Mouse (Mus musculus): ENCODE measurements around the gene Onecut3. TPM values are rescaled to one million over a fixed set of nuclear protein-coding genes. Genes with fewer than 3 reads are reported as not detected.

Gene Onecut3
- polyA plus RNA-seq, 1 experiment from 2014 or later = 0.10 TPM

- ATAC-seq (ENCODE audit: insufficient number of reproducible peaks, insufficient read depth, low FRiP score, low TSS enrichment) = no peak
- WGBS = 2% methylated on average over 7 of the region's 9 CpGs
- Histone ChIP-seq H3K4me3 (no peak overlapping the region), H3K4me2 (replicated peaks) (no peak overlapping the region), H3K36me3 (no peaks in the 10 kb centered on the region), H3K27me3 (peaks cover 83% of the 10 kb centered on the region), H3K9me3 (no peaks in the 10 kb centered on the region), H3K9ac (no peak overlapping the region), H3K4me1 (peaks cover 3% of the 10 kb centered on the region; the same call in 1 of the 2 replicates), H3K27ac (no peak overlapping the region)
These were observed 10.1 kb downstream of the Onecut3 start for GRCm38 (mm10) chr10:80504724-80505123.

DNA sequence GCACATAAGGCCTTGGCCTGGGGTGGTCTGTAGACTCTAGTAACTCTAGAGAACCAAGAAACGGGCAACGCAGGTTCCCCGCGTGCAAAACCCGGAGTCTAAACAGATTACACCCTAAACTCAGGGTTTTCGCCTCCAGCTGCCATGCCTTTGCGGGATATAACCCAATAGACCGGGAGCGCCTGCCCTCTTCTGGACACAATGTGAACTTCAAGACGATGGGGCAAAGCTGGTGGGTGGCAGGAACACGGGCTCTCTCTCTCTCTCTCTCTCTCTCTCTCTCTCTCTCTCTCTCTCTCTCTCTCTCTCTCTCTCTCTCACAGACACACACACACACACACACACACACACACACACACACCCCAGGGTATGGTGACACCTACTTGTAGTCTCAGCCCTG, 11.6 kb downstream of the Onecut3 start:
- peaks cover 3% of the 10 kb centered on the region; the same call in 1 of the 2 replicates for H3K4me1 ChIP-seq

GRCm38 (mm10) chr10:80509412-80510272, 15.0 kb downstream of the Onecut3 start:
- peaks cover 74% of the 10 kb centered on the region for H3K27me3 ChIP-seq
- no peak overlapping the region for H3K9ac ChIP-seq
- no peaks in the 10 kb centered on the region for H3K9me3 ChIP-seq
- no peak overlapping the region for H3K27ac ChIP-seq
- H3K4me1 ChIP-seq = peaks cover 3% of the 10 kb centered on the region; the same call in 1 of the 2 replicates
- ATAC-seq (ENCODE audit: insufficient number of reproducible peaks, insufficient read depth, low FRiP score, low TSS enrichment) = 0 out of 2 replicates have a peak, but pooled peaks have one; percentile 39
- 8% methylated on average over 20 of the region's 20 CpGs for WGBS
- peak overlapping the region; percentile 27 for H3K4me3 ChIP-seq
- no peaks in the 10 kb centered on the region for H3K36me3 ChIP-seq
- H3K4me2 ChIP-seq (replicated peaks) = peak overlapping the region; percentile 48

More for the DNA sequence above, 11.6 kb downstream of the Onecut3 start:
- H3K9me3 ChIP-seq = no peaks in the 10 kb centered on the region
- no peak overlapping the region for H3K4me3 ChIP-seq
- H3K27ac ChIP-seq = no peak overlapping the region
- peaks cover 78% of the 10 kb centered on the region for H3K27me3 ChIP-seq
- no peak overlapping the region for H3K9ac ChIP-seq
- no peak for ATAC-seq (ENCODE audit: insufficient number of reproducible peaks, insufficient read depth, low FRiP score, low TSS enrichment)
- WGBS = 1% methylated on average over 11 of the region's 11 CpGs
- H3K36me3 ChIP-seq = no peaks in the 10 kb centered on the region
- no peak overlapping the region for H3K4me2 ChIP-seq (replicated peaks)

DNA sequence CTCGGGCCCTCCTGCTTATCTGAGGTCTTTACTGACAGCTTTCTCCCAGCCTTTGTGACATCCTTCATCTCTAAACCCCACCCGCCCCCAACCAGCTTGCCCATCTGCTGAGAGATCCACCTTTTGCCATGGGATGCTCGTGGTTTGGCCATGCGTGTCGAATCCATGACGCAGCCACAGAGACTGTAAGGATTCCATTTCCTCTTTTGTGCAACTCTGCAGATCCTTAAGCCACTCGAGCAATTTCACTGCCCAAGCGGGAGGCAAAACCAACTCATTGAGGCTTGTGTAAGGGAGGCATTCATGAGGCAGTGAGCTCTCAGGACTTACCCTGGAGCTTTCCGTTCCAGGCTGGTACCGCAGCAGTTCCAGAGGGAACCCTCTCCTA, 15.6 kb downstream of the Onecut3 start:
- 43% methylated on average over 10 of the region's 10 CpGs for WGBS
- 0 out of 2 replicates have a peak overlapping the region, but pooled peaks have one; percentile 48 for H3K4me2 ChIP-seq (replicated peaks)
- no peak overlapping the region for H3K27ac ChIP-seq
- peaks cover 74% of the 10 kb centered on the region for H3K27me3 ChIP-seq
- H3K9me3 ChIP-seq = no peaks in the 10 kb centered on the region
- no peaks in the 10 kb centered on the region for H3K36me3 ChIP-seq
- H3K9ac ChIP-seq = peak overlapping the region; percentile 11
- H3K4me3 ChIP-seq = no peak overlapping the region
- H3K4me1 ChIP-seq = peaks cover 3% of the 10 kb centered on the region; the same call in 1 of the 2 replicates
- no peak for ATAC-seq (ENCODE audit: insufficient number of reproducible peaks, insufficient read depth, low FRiP score, low TSS enrichment)

DNA sequence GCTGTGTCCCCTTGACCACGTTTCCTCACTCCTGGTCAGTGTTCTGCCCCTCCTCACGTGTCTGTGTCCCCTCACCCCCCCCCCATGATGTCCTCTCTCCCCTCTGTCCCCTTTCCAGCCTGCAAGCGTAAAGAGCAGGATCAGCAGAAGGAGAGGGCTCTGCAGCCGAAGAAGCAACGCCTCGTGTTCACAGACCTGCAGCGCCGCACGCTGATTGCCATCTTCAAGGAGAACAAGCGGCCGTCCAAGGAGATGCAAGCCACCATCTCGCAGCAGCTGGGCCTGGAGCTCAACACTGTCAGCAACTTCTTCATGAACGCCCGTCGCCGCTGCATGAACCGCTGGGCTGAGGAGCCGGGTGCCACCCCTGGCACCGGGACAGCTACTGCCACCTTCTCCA, 19.1 kb downstream of the Onecut3 start:
- H3K9me3 ChIP-seq = no peaks in the 10 kb centered on the region
- H3K4me1 ChIP-seq = peaks cover 3% of the 10 kb centered on the region; the same call in 1 of the 2 replicates
- no peaks in the 10 kb centered on the region for H3K36me3 ChIP-seq
- H3K27ac ChIP-seq = no peak overlapping the region
- H3K9ac ChIP-seq = no peak overlapping the region
- H3K4me2 ChIP-seq (replicated peaks) = peak overlapping the region; percentile 30
- no peak for ATAC-seq (ENCODE audit: insufficient number of reproducible peaks, insufficient read depth, low FRiP score, low TSS enrichment)
- H3K4me3 ChIP-seq = 0 out of 2 replicates have a peak overlapping the region, but pooled peaks have one; percentile 5
- 9% methylated on average over 19 of the region's 19 CpGs for WGBS
- H3K27me3 ChIP-seq = peaks cover 54% of the 10 kb centered on the region

DNA sequence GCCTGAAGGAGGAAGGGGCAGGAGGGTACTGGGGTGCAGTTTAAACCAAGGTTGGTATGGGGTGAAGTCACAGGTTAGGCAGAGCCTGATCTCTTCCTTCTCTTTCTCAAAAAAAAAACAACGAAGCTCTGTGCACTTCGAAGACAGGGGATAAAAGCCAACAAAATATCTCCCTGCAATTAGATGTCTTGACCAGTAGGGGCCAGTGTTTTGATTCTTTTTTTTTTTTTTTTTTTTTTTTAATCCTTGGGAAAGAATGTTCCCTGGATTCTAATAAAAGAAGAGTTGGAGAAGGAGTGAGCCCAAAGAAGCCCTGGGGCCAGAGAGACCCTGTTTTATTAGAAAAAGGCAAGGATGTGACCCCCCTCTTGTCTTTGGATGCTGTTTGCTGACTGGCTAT, 24.7 kb downstream of the Onecut3 start:
- Histone ChIP-seq H3K4me1 (no peaks in the 10 kb centered on the region), H3K27me3 (peaks cover 15% of the 10 kb centered on the region), H3K9ac (no peak overlapping the region), H3K9me3 (peaks cover 5% of the 10 kb centered on the region; the same call in 1 of the 2 replicates), H3K4me3 (no peak overlapping the region), H3K4me2 (replicated peaks) (no peak overlapping the region), H3K27ac (no peak overlapping the region), H3K36me3 (no peaks in the 10 kb centered on the region)
- 62% methylated on average over 2 of the region's 2 CpGs for WGBS
- no peak for ATAC-seq (ENCODE audit: insufficient number of reproducible peaks, insufficient read depth, low FRiP score, low TSS enrichment)

DNA sequence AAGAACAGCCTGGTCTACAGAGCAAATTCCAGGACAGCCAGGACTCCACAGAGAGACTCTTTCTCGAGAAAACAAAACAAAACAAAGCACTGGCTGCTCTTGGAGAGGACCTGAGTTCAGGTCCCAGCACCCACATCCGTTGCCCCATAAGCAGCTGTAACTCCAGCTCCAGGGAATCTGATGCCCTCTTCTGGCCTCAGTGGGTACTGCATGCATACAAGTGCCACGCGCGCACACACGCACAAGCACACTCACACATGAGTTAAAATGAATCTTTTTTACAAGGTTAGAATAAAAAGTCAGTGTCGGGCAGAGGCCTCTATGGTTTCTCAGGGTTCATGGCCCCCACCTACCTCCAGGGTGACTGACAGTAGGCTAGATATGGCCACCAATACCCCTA, 28.7 kb downstream of the Onecut3 start:
- no peak for ATAC-seq (ENCODE audit: insufficient number of reproducible peaks, insufficient read depth, low FRiP score, low TSS enrichment)
- H3K4me1 ChIP-seq = no peaks in the 10 kb centered on the region
- H3K4me2 ChIP-seq (replicated peaks) = no peak overlapping the region
- no peak overlapping the region for H3K27ac ChIP-seq
- H3K27me3 ChIP-seq = peaks cover 5% of the 10 kb centered on the region
- 90% methylated on average over 7 of the region's 7 CpGs for WGBS
- peaks cover 5% of the 10 kb centered on the region; the same call in 1 of the 2 replicates for H3K9me3 ChIP-seq
- no peak overlapping the region for H3K9ac ChIP-seq
- no peaks in the 10 kb centered on the region for H3K36me3 ChIP-seq
- H3K4me3 ChIP-seq = no peak overlapping the region

DNA sequence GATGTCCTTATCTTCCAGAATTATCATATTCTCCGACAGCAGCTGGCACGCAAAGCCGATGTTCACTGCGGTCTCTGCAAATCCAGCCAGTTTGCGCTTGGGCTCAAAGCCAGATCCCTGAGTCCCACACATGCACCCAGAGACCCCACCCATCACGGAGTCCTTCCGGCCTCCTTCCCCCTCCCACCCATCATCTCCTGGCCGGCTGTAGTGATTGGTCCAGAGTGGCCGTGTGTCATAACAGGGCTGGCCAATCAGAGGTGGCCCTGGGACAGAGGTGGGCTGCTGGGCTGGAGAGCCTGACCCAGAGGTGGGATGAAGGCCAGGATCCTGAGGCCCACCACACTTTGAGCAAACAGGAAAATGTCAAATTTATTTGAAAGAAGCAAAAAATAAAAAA, 31.5 kb downstream of the Onecut3 start:
- peak; percentile 77 for ATAC-seq (ENCODE audit: insufficient number of reproducible peaks, insufficient read depth, low FRiP score, low TSS enrichment)
- no peak overlapping the region for H3K4me3 ChIP-seq
- no peak overlapping the region for H3K27ac ChIP-seq
- no peaks in the 10 kb centered on the region for H3K36me3 ChIP-seq
- H3K9me3 ChIP-seq = peaks cover 5% of the 10 kb centered on the region; the same call in 1 of the 2 replicates
- H3K27me3 ChIP-seq = peaks cover 9% of the 10 kb centered on the region
- H3K9ac ChIP-seq = no peak overlapping the region
- no peaks in the 10 kb centered on the region for H3K4me1 ChIP-seq
- H3K4me2 ChIP-seq (replicated peaks) = peak overlapping the region; percentile 16; the same call in 1 of the 2 replicates
- 31% methylated on average over 9 of the region's 9 CpGs for WGBS

- H3K9ac ChIP-seq = no peak overlapping the region
- ATAC-seq (ENCODE audit: insufficient number of reproducible peaks, insufficient read depth, low FRiP score, low TSS enrichment) = no peak
- no peak overlapping the region for H3K4me2 ChIP-seq (replicated peaks)
- H3K27ac ChIP-seq = no peak overlapping the region
- 0 out of 2 replicates have a peak, but pooled peaks cover 5% of the 10 kb centered on the region for H3K4me1 ChIP-seq
- peaks cover 39% of the 10 kb centered on the region for H3K27me3 ChIP-seq
- no peak overlapping the region for H3K4me3 ChIP-seq
- H3K36me3 ChIP-seq = no peaks in the 10 kb centered on the region
- H3K9me3 ChIP-seq = no peaks in the 10 kb centered on the region
- 83% methylated on average over 11 of the region's 11 CpGs for WGBS
These were observed 38.1 kb downstream of the Onecut3 start for GRCm38 (mm10) chr10:80532783-80533182.

DNA sequence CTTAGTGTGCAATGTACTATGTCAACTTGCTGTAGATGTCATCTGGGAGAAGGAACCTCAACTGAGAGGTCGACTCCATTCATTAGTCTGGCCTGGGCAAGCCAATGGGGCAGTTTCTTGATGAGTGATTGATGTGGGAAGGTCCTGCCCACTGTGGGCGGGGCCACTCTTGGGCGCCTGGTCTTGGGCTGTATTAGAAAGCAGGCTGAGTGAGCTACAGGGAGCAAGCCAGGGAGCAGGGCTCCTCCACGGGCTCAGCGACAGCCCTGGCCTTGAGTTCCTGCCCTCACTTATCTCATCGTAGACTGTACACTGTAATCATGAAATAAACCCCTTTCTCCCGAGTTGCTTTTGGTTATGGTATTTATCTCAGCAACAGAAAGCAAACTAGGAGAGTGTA, 39.1 kb downstream of the Onecut3 start:
- H3K27ac ChIP-seq = no peak overlapping the region
- 14% methylated on average over 7 of the region's 7 CpGs for WGBS
- H3K9ac ChIP-seq = no peak overlapping the region
- no peak overlapping the region for H3K4me3 ChIP-seq
- no peaks in the 10 kb centered on the region for H3K36me3 ChIP-seq
- ATAC-seq (ENCODE audit: insufficient number of reproducible peaks, insufficient read depth, low FRiP score, low TSS enrichment) = no peak
- no peak overlapping the region for H3K4me2 ChIP-seq (replicated peaks)
- peaks cover 43% of the 10 kb centered on the region for H3K27me3 ChIP-seq
- H3K9me3 ChIP-seq = no peaks in the 10 kb centered on the region
- peaks cover 6% of the 10 kb centered on the region; the same call in 1 of the 2 replicates for H3K4me1 ChIP-seq

- H3K36me3 ChIP-seq = no peaks in the 10 kb centered on the region
- H3K27me3 ChIP-seq = peaks cover 48% of the 10 kb centered on the region
- H3K4me3 ChIP-seq = no peak overlapping the region
- WGBS = 11% methylated on average over 14 of the region's 14 CpGs
- H3K27ac ChIP-seq = no peak overlapping the region
- H3K9me3 ChIP-seq = no peaks in the 10 kb centered on the region
- 0 out of 2 replicates have a peak overlapping the region, but pooled peaks have one; percentile 15 for H3K9ac ChIP-seq
- no peak for ATAC-seq (ENCODE audit: insufficient number of reproducible peaks, insufficient read depth, low FRiP score, low TSS enrichment)
- peak overlapping the region; percentile 18; the same call in 1 of the 2 replicates for H3K4me2 ChIP-seq (replicated peaks)
- H3K4me1 ChIP-seq = peaks cover 10% of the 10 kb centered on the region
These were observed 40.4 kb downstream of the Onecut3 start for GRCm38 (mm10) chr10:80535071-80535470.

- Histone ChIP-seq H3K4me2 (replicated peaks) (peak overlapping the region; percentile 18; the same call in 1 of the 2 replicates), H3K27me3 (peaks cover 48% of the 10 kb centered on the region)
These were observed 41.1 kb downstream of the Onecut3 start for GRCm38 (mm10) chr10:80535711-80536110.

More at GRCm38 (mm10) chr10:80535711-80536110, 41.1 kb downstream of the Onecut3 start:
- H3K36me3 ChIP-seq = peaks cover 1% of the 10 kb centered on the region; the same call in 1 of the 2 replicates
- 12% methylated on average over 13 of the region's 13 CpGs for whole genome bisulfite sequencing
- peaks cover 10% of the 10 kb centered on the region for H3K4me1 ChIP-seq
- ATAC-seq (ENCODE audit: insufficient number of reproducible peaks, insufficient read depth, low FRiP score, low TSS enrichment) = no peak
- H3K9ac ChIP-seq = 0 out of 2 replicates have a peak overlapping the region, but pooled peaks have one; percentile 15
- H3K9me3 ChIP-seq = no peaks in the 10 kb centered on the region
- no peak overlapping the region for H3K4me3 ChIP-seq
- H3K27ac ChIP-seq = no peak overlapping the region
